Mouse (Mus musculus): Measurements from ENCODE around the gene Fcgrt. TPM values are rescaled to one million over a fixed set of nuclear protein-coding genes. Genes with fewer than 3 reads are reported as not detected.
A peak's percentile ranks its signal among the peaks of the same experiment; 100 is the strongest.

Fcgrt gene
- polyA plus RNA-seq, 1 experiment from 2014 or later = 334 TPM

MicroRNAs encoded within 50 kb of the gene (microRNA counts, 519-probe panel; counts per million panel counts)
- microRNA mmu-miR-150 = 2,320 counts per million, percentile 55 among the panel's probes with 10 or more counts

Small RNAs within 50 kb of the gene (microRNA-seq; reads per million reads assigned to microRNA genes)
- gene Mir150 = 32.1 reads per million, percentile 35 among the genes with 10 or more reads in this experiment
- 14.1 reads per million, percentile 26 among the genes with 10 or more reads in this experiment for gene Mir5121

Other genes with a start within 250 kb of the Fcgrt start
- 26.6 and 30.6 TPM in 2 replicates for gene Pnkp, start 246.7 kb downstream of the Fcgrt start, polyA plus RNA-seq (2015; fragmentation: Nextera tagmentation; extraction: Ambion mirVana)
- 71.8 and 159 TPM in 2 replicates for gene Ptov1, start 234.1 kb downstream of the Fcgrt start, polyA plus RNA-seq (2015; fragmentation: Nextera tagmentation; extraction: Ambion mirVana)
- gene Med25, start 211.1 kb downstream of the Fcgrt start, polyA plus RNA-seq (2015; fragmentation: Nextera tagmentation; extraction: Ambion mirVana) = 86.6 and 98.5 TPM in 2 replicates
- gene Fuz, start 207.8 kb downstream of the Fcgrt start, polyA plus RNA-seq (2015; fragmentation: Nextera tagmentation; extraction: Ambion mirVana) = 18.2 and 19.4 TPM in 2 replicates
- 56.8 and 61.2 TPM in 2 replicates for gene Ap2a1, start 174.4 kb downstream of the Fcgrt start, polyA plus RNA-seq (2015; fragmentation: Nextera tagmentation; extraction: Ambion mirVana)
- gene Tsks, start 160.6 kb downstream of the Fcgrt start, polyA plus RNA-seq (2015; fragmentation: Nextera tagmentation; extraction: Ambion mirVana) = 0.28 TPM in 1 of 2 replicates, not detected in the other
- 14.0 and 14.2 TPM in 2 replicates for gene Cpt1c, start 129.0 kb downstream of the Fcgrt start, polyA plus RNA-seq (2015; fragmentation: Nextera tagmentation; extraction: Ambion mirVana)
- 363 and 439 TPM in 2 replicates for gene Prmt1, start 117.3 kb downstream of the Fcgrt start, polyA plus RNA-seq (2015; fragmentation: Nextera tagmentation; extraction: Ambion mirVana)
- gene Irf3, start 106.2 kb downstream of the Fcgrt start, polyA plus RNA-seq (2015; fragmentation: Nextera tagmentation; extraction: Ambion mirVana) = 96.1 and 115 TPM in 2 replicates
- gene Bcl2l12, start 105.1 kb downstream of the Fcgrt start, polyA plus RNA-seq (2015; fragmentation: Nextera tagmentation; extraction: Ambion mirVana) = 33.0 and 36.9 TPM in 2 replicates
- gene Scaf1, start 87.5 kb downstream of the Fcgrt start, polyA plus RNA-seq (2015; fragmentation: Nextera tagmentation; extraction: Ambion mirVana) = 20.1 and 23.2 TPM in 2 replicates
- 61.4 and 62.6 TPM in 2 replicates for gene Rras, start 85.9 kb downstream of the Fcgrt start, polyA plus RNA-seq (2015; fragmentation: Nextera tagmentation; extraction: Ambion mirVana)
- 6.3 and 6.4 TPM in 2 replicates for gene Prr12, start 51.0 kb downstream of the Fcgrt start, polyA plus RNA-seq (2015; fragmentation: Nextera tagmentation; extraction: Ambion mirVana)
- gene Nosip, start 41.4 kb downstream of the Fcgrt start, polyA plus RNA-seq (2015; fragmentation: Nextera tagmentation; extraction: Ambion mirVana) = 54.0 and 56.0 TPM in 2 replicates
- gene Prrg2, start 41.2 kb downstream of the Fcgrt start, polyA plus RNA-seq (2015; fragmentation: Nextera tagmentation; extraction: Ambion mirVana) = 38.3 and 40.4 TPM in 2 replicates
- gene Rcn3, start 11.6 kb downstream of the Fcgrt start, polyA plus RNA-seq (2015; fragmentation: Nextera tagmentation; extraction: Ambion mirVana) = 237 and 260 TPM in 2 replicates
- gene Rps11, start 20.6 kb upstream of the Fcgrt start, polyA plus RNA-seq (2015; fragmentation: Nextera tagmentation; extraction: Ambion mirVana) = 1,613 and 1,701 TPM in 2 replicates
- gene Rpl13a, start 24.9 kb upstream of the Fcgrt start, polyA plus RNA-seq (2015; fragmentation: Nextera tagmentation; extraction: Ambion mirVana) = 1,233 and 1,311 TPM in 2 replicates
- gene Gm45713, start 32.4 kb upstream of the Fcgrt start, polyA plus RNA-seq (2015; fragmentation: Nextera tagmentation; extraction: Ambion mirVana) = 0.20 TPM in 1 of 2 replicates, not detected in the other
- gene Flt3l, start 32.6 kb upstream of the Fcgrt start, polyA plus RNA-seq (2015; fragmentation: Nextera tagmentation; extraction: Ambion mirVana) = 2.2 and 2.5 TPM in 2 replicates
- gene Pih1d1, start 50.5 kb upstream of the Fcgrt start, polyA plus RNA-seq (2015; fragmentation: Nextera tagmentation; extraction: Ambion mirVana) = 90.9 and 96.5 TPM in 2 replicates
- gene Aldh16a1, start 50.7 kb upstream of the Fcgrt start, polyA plus RNA-seq (2015; fragmentation: Nextera tagmentation; extraction: Ambion mirVana) = 106 and 110 TPM in 2 replicates
- 0.13 TPM in 1 of 2 replicates, not detected in the other for gene Slc17a7, start 60.1 kb upstream of the Fcgrt start, polyA plus RNA-seq (2015; fragmentation: Nextera tagmentation; extraction: Ambion mirVana)
- not detected in 2 replicates for gene Gfy, start 75.7 kb upstream of the Fcgrt start, polyA plus RNA-seq (2015; fragmentation: Nextera tagmentation; extraction: Ambion mirVana)
- gene Pth2, start 77.1 kb upstream of the Fcgrt start, polyA plus RNA-seq (2015; fragmentation: Nextera tagmentation; extraction: Ambion mirVana) = not detected in 2 replicates
- 0.44 and 0.62 TPM in 2 replicates for gene Ccdc155, start 101.0 kb upstream of the Fcgrt start, polyA plus RNA-seq (2015; fragmentation: Nextera tagmentation; extraction: Ambion mirVana)
- gene Dkkl1, start 108.3 kb upstream of the Fcgrt start, polyA plus RNA-seq (2015; fragmentation: Nextera tagmentation; extraction: Ambion mirVana) = 0.86 and 1.3 TPM in 2 replicates
- 69.6 and 82.1 TPM in 2 replicates for gene Tead2, start 111.9 kb upstream of the Fcgrt start, polyA plus RNA-seq (2015; fragmentation: Nextera tagmentation; extraction: Ambion mirVana)
- 4.2 and 5.0 TPM in 2 replicates for gene Cd37, start 135.3 kb upstream of the Fcgrt start, polyA plus RNA-seq (2015; fragmentation: Nextera tagmentation; extraction: Ambion mirVana)
- not detected in 2 replicates for gene Slc6a16, start 137.2 kb upstream of the Fcgrt start, polyA plus RNA-seq (2015; fragmentation: Nextera tagmentation; extraction: Ambion mirVana)
- not detected in 2 replicates for gene Slc6a21, start 173.7 kb upstream of the Fcgrt start, polyA plus RNA-seq (2015; fragmentation: Nextera tagmentation; extraction: Ambion mirVana)
- gene Trpm4, start 229.9 kb upstream of the Fcgrt start, polyA plus RNA-seq (2015; fragmentation: Nextera tagmentation; extraction: Ambion mirVana) = 33.4 and 36.3 TPM in 2 replicates
- gene Hrc, start 231.4 kb upstream of the Fcgrt start, polyA plus RNA-seq (2015; fragmentation: Nextera tagmentation; extraction: Ambion mirVana) = 0.86 and 1.4 TPM in 2 replicates